Mouse (Mus musculus) gastrocnemius, postnatal 36 days (tissue): ENCODE data around the gene Atp2c1. TPM values are rescaled to one million over a fixed set of nuclear protein-coding genes. Genes with fewer than 3 reads are reported as not detected.

Experiments used
- DNase-seq, 2 experiments: peaks; one replicate each; pipeline ENCODE4 v3.0.0; 2022
- intact Hi-C: fragments of 180-260 bp; cut with DNase I; formaldehyde crosslinking; loops from one replicate; pipeline ENCODE4 v1.15.1; 2025
- total RNA-seq, 2 experiments: library from RNA; stranded (reverse); gene quantifications; 2 replicates each; pipeline ENCODE4 v1.2.3; 2021

Atp2c1 gene
- total RNA-seq, 2 experiments from 2014 or later, result 34.2 to 35.3 TPM

GRCm38 (mm10) chr9:105494553-105495315 is 32.4 kb downstream of the Atp2c1 start:
- peak; percentile 91 to 96 for DNase-seq
- intact Hi-C loops, result loop anchor here (5.0 kb wide), 1 partner anchor 123 kb away; no protein-coding TSS in a partner anchor

- no peak for DNase-seq
- intact Hi-C loops, result no loop called here
Observed at GRCm38 (mm10) chr9:105492744-105493143, 34.4 kb downstream of the Atp2c1 start.

GRCm38 (mm10) chr9:105488363-105488762 is 38.8 kb downstream of the Atp2c1 start:
- DNase-seq, result no peak
- intact Hi-C loops, result no loop called here

- peak; percentile 18 to 31 for DNase-seq
- intact Hi-C loops, result no loop called here
Observed at GRCm38 (mm10) chr9:105484338-105485084, 42.6 kb downstream of the Atp2c1 start.

GRCm38 (mm10) chr9:105483880-105484279 is 43.2 kb downstream of the Atp2c1 start:
- intact Hi-C loops, result no loop called here
- no peak for DNase-seq

GRCm38 (mm10) chr9:105482715-105483510 is 44.2 kb downstream of the Atp2c1 start:
- DNase-seq, result no peak
- intact Hi-C loops, result no loop called here

GRCm38 (mm10) chr9:105482070-105482469 is 45.0 kb downstream of the Atp2c1 start:
- no peak for DNase-seq
- intact Hi-C loops, result no loop called here

GRCm38 (mm10) chr9:105476134-105476533 is 51.0 kb downstream of the Atp2c1 start:
- DNase-seq, result no peak
- intact Hi-C loops, result no loop called here

- DNase-seq, result no peak
- intact Hi-C loops, result no loop called here
Observed at GRCm38 (mm10) chr9:105474910-105475309, 52.2 kb downstream of the Atp2c1 start.

GRCm38 (mm10) chr9:105467787-105468186 is 59.3 kb downstream of the Atp2c1 start:
- DNase-seq, result no peak
- intact Hi-C loops, result loop anchor here (10.0 kb wide), 1 partner anchor 147 kb away; no protein-coding TSS in a partner anchor

- no peak for DNase-seq
- intact Hi-C loops, result loop anchor here (10.0 kb wide), 1 partner anchor 153 kb away; no protein-coding TSS in a partner anchor
Observed at GRCm38 (mm10) chr9:105461496-105461895, 65.6 kb downstream of the Atp2c1 start.

- no peak for DNase-seq
- intact Hi-C loops, result no loop called here
Observed at GRCm38 (mm10) chr9:105459032-105459431, 68.1 kb downstream of the Atp2c1 start.

GRCm38 (mm10) chr9:105408549-105408948 is 118.6 kb downstream of the Atp2c1 start:
- intact Hi-C loops, result no loop called here
- no peak for DNase-seq

- DNase-seq, result peak; percentile 88 to 92
- intact Hi-C loops, result loop anchor here (10.0 kb wide), 1 partner anchor 340 kb away; the partner anchor contains the start of gene Mrpl3
Observed at GRCm38 (mm10) chr9:105395218-105395627, 131.9 kb downstream of the Atp2c1 start, which contains the start of the genes Aste1 and Nek11. Gene Aste1, plus strand, starts transcription at chr9:105395392. Gene Nek11, minus strand, starts transcription at chr9:105395524.

GRCm38 (mm10) chr9:105394720-105395119 is 132.4 kb downstream of the Atp2c1 start:
- intact Hi-C loops, result loop anchor here (10.0 kb wide), 1 partner anchor 340 kb away; the partner anchor contains the start of gene Mrpl3

GRCm38 (mm10) chr9:105390616-105391015 is 136.5 kb downstream of the Atp2c1 start:
- intact Hi-C loops, result loop anchor here (10.0 kb wide), 1 partner anchor 336 kb away; the partner anchor contains the start of gene Mrpl3
- no peak for DNase-seq

More at GRCm38 (mm10) chr9:105394720-105395119, 132.4 kb downstream of the Atp2c1 start:
- DNase-seq, result no peak

- intact Hi-C loops, result loop anchor here (5.0 kb wide), 1 partner anchor 817 kb away; no protein-coding TSS in a partner anchor
- DNase-seq, result peak; percentile 41 to 51
Observed at GRCm38 (mm10) chr9:105389289-105389688, 137.8 kb downstream of the Atp2c1 start.

- no peak for DNase-seq
- intact Hi-C loops, result loop anchor here (5.0 kb wide), 1 partner anchor 815 kb away; no protein-coding TSS in a partner anchor
Observed at GRCm38 (mm10) chr9:105387403-105387802, 139.7 kb downstream of the Atp2c1 start.

GRCm38 (mm10) chr9:105379533-105380145 is 147.5 kb downstream of the Atp2c1 start:
- no peak for DNase-seq
- intact Hi-C loops, result no loop called here

GRCm38 (mm10) chr9:105377622-105378021 is 149.5 kb downstream of the Atp2c1 start:
- intact Hi-C loops, result no loop called here
- DNase-seq, result no peak
